ENCODE assay signal across 8 mouse cellular contexts in genomic region chr10:42678755-42679364, GRCm38 (mm10).
A peak's percentile ranks its signal among the peaks of the same experiment; 100 is the strongest.
DNase-seq lines count a peak whose midpoint lies in the region; ATAC-seq and TF ChIP-seq lines count a peak whose summit lies in the region.

No protein-coding gene starts in this region.

- peak; percentile 73 for TF ChIP-seq POLR2A in cortical plate, adult 2 months (IDR thresholded peaks at IDR 0.05; ENCODE audit: extremely low read depth, insufficient read depth, low read length)

- intact Hi-C loops in left cerebral cortex, postnatal 10 days (cut with DNase I), result no loop called here

- TF ChIP-seq CTCF in cortical plate, adult 2 months (IDR thresholded peaks at IDR 0.05; ENCODE audit: extremely low read depth, insufficient read depth, low read length), result no peak

- ATAC-seq in activated CD4-positive, CD25-positive, alpha-beta regulatory T cell, adult 4 months, result peak; percentile 97
- ATAC-seq in inflammation-experienced regulatory T-cells, adult 6 months, result peak; percentile 99
- peak; percentile 95 for ATAC-seq in megakaryocyte-erythroid progenitor cell, adult 5-6 weeks (replicated peaks; ENCODE audit: low FRiP score, low TSS enrichment, poor library complexity, severe bottlenecking)

- DNase-seq in gastrocnemius, postnatal 10 days, result peak; percentile 91
- DNase-seq in left cerebral cortex, postnatal 10 days (ENCODE audit: extremely low spot score in 1 of 2, low spot score in 2 of 2), result peak; percentile 87 to 96
- peak; percentile 92 for DNase-seq in right cerebral cortex, postnatal 25 days
- DNase-seq in urinary bladder, postnatal 4 days (ENCODE audit: low spot score in 2 of 2), result peak; percentile 83 to 87

- H3K27ac ChIP-seq in cortical plate, adult 2 months (ENCODE audit: insufficient read depth, low read length), result 0 out of 2 replicates have a peak overlapping the region, but pooled peaks have one; percentile 43

- H3K4me1 ChIP-seq in cortical plate, adult 2 months (ENCODE audit: control insufficient read depth, insufficient read depth, low read length), result peaks cover 7% of the 10 kb centered on the region

- peak overlapping the region; percentile 64 for H3K4me3 ChIP-seq in cortical plate, adult 2 months (ENCODE audit: insufficient read depth, low read length)

Comparison
In these comparisons a context has a peak if more than half of its experiments do, and no peak if none do; other contexts are left out.
1. Peak in every context shown above with its lines: DNase-seq, ATAC-seq, H3K4me3 ChIP-seq and H3K27ac ChIP-seq.